Mouse (Mus musculus): ENCODE measurements around the gene Hinfp.
A peak's percentile ranks its signal among the peaks of the same experiment; 100 is the strongest.
"Not testable (repeated sequence)": the region's sequence is repeated elsewhere in the genome, so short reads cannot be mapped to it uniquely, and the experiment has no call there.

The Hinfp gene

GRCm38 (mm10) chr9:44309756-44310155 is 4.3 kb upstream of the Hinfp start:
- DNase-seq, result no peak

GRCm38 (mm10) chr9:44307248-44307647 is 1.8 kb upstream of the Hinfp start:
- no peak for DNase-seq

GRCm38 (mm10) chr9:44306532-44306931 is 1.1 kb upstream of the Hinfp start:
- DNase-seq, result no peak

GRCm38 (mm10) chr9:44300001-44300400 is 5.5 kb downstream of the Hinfp start:
- DNase-seq, result not testable (repeated sequence)

GRCm38 (mm10) chr9:44292490-44292889 is 13.0 kb downstream of the Hinfp start:
- peak; percentile 71 for DNase-seq

- DNase-seq, result no peak
These were observed 16.5 kb downstream of the Hinfp start for GRCm38 (mm10) chr9:44288959-44289291.

- DNase-seq, result no peak
These were observed 17.2 kb downstream of the Hinfp start, which contains the start of gene Abcg4 for GRCm38 (mm10) chr9:44288076-44288958. Gene Abcg4 (minus strand): TSS chr9:44288615.

- peak; percentile 8 for DNase-seq
These were observed 17.9 kb downstream of the Hinfp start for GRCm38 (mm10) chr9:44287401-44288075.

GRCm38 (mm10) chr9:44287003-44287400 is 18.5 kb downstream of the Hinfp start:
- no peak for DNase-seq

GRCm38 (mm10) chr9:44286256-44286850 is 19.1 kb downstream of the Hinfp start:
- DNase-seq, result no peak

GRCm38 (mm10) chr9:44283183-44283582 is 22.3 kb downstream of the Hinfp start:
- DNase-seq, result no peak

GRCm38 (mm10) chr9:44269973-44270372 is 35.5 kb downstream of the Hinfp start:
- DNase-seq, result no peak

- peak; percentile 52 for DNase-seq
These were observed 36.4 kb downstream of the Hinfp start for GRCm38 (mm10) chr9:44269077-44269476.

- DNase-seq, result no peak
These were observed 37.0 kb downstream of the Hinfp start, which contains the start of gene Nlrx1 for GRCm38 (mm10) chr9:44268432-44268831. Gene Nlrx1 (minus strand): TSS chr9:44268599.

GRCm38 (mm10) chr9:44268027-44268360 is 37.5 kb downstream of the Hinfp start:
- DNase-seq, result peak; percentile 95

GRCm38 (mm10) chr9:44267319-44268026 is 38.0 kb downstream of the Hinfp start:
- DNase-seq, result peak; percentile 29

GRCm38 (mm10) chr9:44266478-44267226 is 38.8 kb downstream of the Hinfp start:
- DNase-seq, result no peak

- no peak for DNase-seq
These were observed 44.1 kb downstream of the Hinfp start for GRCm38 (mm10) chr9:44261388-44261787.

GRCm38 (mm10) chr9:44259014-44259413 is 46.5 kb downstream of the Hinfp start:
- DNase-seq, result no peak

GRCm38 (mm10) chr9:44256213-44256612 is 49.3 kb downstream of the Hinfp start:
- DNase-seq, result no peak

- DNase-seq, result no peak
These were observed 50.3 kb downstream of the Hinfp start for GRCm38 (mm10) chr9:44255136-44255521.

- DNase-seq, result no peak
These were observed 50.8 kb downstream of the Hinfp start for GRCm38 (mm10) chr9:44254508-44255135.
